Mouse (Mus musculus) midbrain, embryonic 11.5 days (tissue): ENCODE measurements around the gene Ccdc51. TPM values are rescaled to one million over a fixed set of nuclear protein-coding genes. Genes with fewer than 3 reads are reported as not detected.
A peak's percentile ranks its signal among the peaks of the same experiment; 100 is the strongest.

ENCODE experiments used
- ATAC-seq: fragments of 200-750 bp; cut with Nextera tagmentation; 2 replicates; pipeline ENCODE4 v1.8.0; 2017; ENCODE audit warnings: moderate TSS enrichment, moderate library complexity; ENCODE audit not compliant: low FRiP score
- DNase-seq: peaks from one replicate; pipeline ENCODE4 v3.0.0; 2015; ENCODE audit warnings: low spot score; ENCODE audit errors: missing footprints
- H3K27ac ChIP-seq: fragments of 300-500 bp; sonication (generic); 2 replicates; pipeline ENCODE4 v1.5.1; 2014; ENCODE audit warnings: low read depth, low read length
- H3K27me3 ChIP-seq: fragments of 300-500 bp; sonication (generic); 2 replicates; pipeline ENCODE4 v1.6.1; 2014; ENCODE audit warnings: mild to moderate bottlenecking, low read length, moderate library complexity, mixed read lengths; ENCODE audit not compliant: control insufficient read depth, insufficient read depth
- H3K36me3 ChIP-seq: fragments of 300-500 bp; sonication (generic); 2 replicates; pipeline ENCODE4 v1.6.1; 2014; ENCODE audit warnings: mild to moderate bottlenecking, low read length, moderate library complexity, mixed read lengths; ENCODE audit not compliant: control insufficient read depth, insufficient read depth
- H3K4me1 ChIP-seq: fragments of 300-500 bp; sonication (generic); 2 replicates; pipeline ENCODE4 v1.6.1; 2014; ENCODE audit warnings: low read length; ENCODE audit not compliant: control insufficient read depth, insufficient read depth
- H3K4me2 ChIP-seq: fragments of 300-500 bp; sonication (generic); 2 replicates; pipeline ENCODE4 v1.6.1; 2014; ENCODE audit warnings: mild to moderate bottlenecking, moderate library complexity
- H3K4me3 ChIP-seq: fragments of 300-500 bp; sonication (generic); 2 replicates; pipeline ENCODE4 v1.5.1; 2014; ENCODE audit warnings: low read depth, low read length
- H3K9ac ChIP-seq: fragments of 300-500 bp; sonication (generic); 2 replicates; pipeline ENCODE4 v1.6.1; 2014; ENCODE audit warnings: low read length
- H3K9me3 ChIP-seq: fragments of 300-500 bp; sonication (generic); 2 replicates; pipeline ENCODE4 v1.6.1; 2016; ENCODE audit warnings: low read length; ENCODE audit not compliant: control insufficient read depth
- WGBS: fragments of 180-500 bp; shearing (Covaris S2); extraction: QIAGEN DNeasy Blood & Tissue Kit; methylation state at CpG from one replicate; pipeline ENCODE4 v1.1.7; 2014; 5-methylcytosine and 5-hydroxymethylcytosine counted together
- polyA plus RNA-seq: library from polyadenylated mRNA; unstranded; fragments of >200 nt; fragmentation: Nextera tagmentation; extraction: Ambion mirVana; gene quantifications from 2 replicates; pipeline ENCODE4 v1.2.1, GENCODE M21; 2014

The Ccdc51 gene
- polyA plus RNA-seq, 1 experiment from 2014 or later = 11.4 TPM

- Histone ChIP-seq H3K9ac (no peak overlapping the region; the same call in 1 of the 2 replicates), H3K27me3 (no peaks in the 10 kb centered on the region), H3K27ac (no peak overlapping the region), H3K4me3 (no peak overlapping the region), H3K36me3 (peaks cover 2% of the 10 kb centered on the region; the same call in 1 of the 2 replicates), H3K9me3 (no peaks in the 10 kb centered on the region), H3K4me2 (peak overlapping the region; percentile 19; the same call in 1 of the 2 replicates), H3K4me1 (peaks cover 9% of the 10 kb centered on the region; the same call in 1 of the 2 replicates)
- under 1% methylated on average over 7 of the region's 7 CpGs for WGBS
- ATAC-seq (peak; percentile 70), DNase-seq (no peak)
Observed at GRCm38 (mm10) chr9:109054712-109055111, 27.6 kb upstream of the Ccdc51 start.

GRCm38 (mm10) chr9:109055271-109056030 is 26.8 kb upstream of the Ccdc51 start:
- H3K27me3 ChIP-seq = no peaks in the 10 kb centered on the region
- no peaks in the 10 kb centered on the region for H3K9me3 ChIP-seq
- H3K36me3 ChIP-seq = peaks cover 4% of the 10 kb centered on the region; the same call in 1 of the 2 replicates
- H3K9ac ChIP-seq = no peak overlapping the region
- peak overlapping the region; percentile 19; the same call in 1 of the 2 replicates for H3K4me2 ChIP-seq
- 90% methylated on average over 12 of the region's 12 CpGs for WGBS
- peaks cover 9% of the 10 kb centered on the region; the same call in 1 of the 2 replicates for H3K4me1 ChIP-seq
- H3K4me3 ChIP-seq = no peak overlapping the region
- no peak for DNase-seq
- ATAC-seq = no peak
- no peak overlapping the region for H3K27ac ChIP-seq

- Histone ChIP-seq H3K9ac (no peak overlapping the region), H3K4me3 (no peak overlapping the region), H3K9me3 (no peaks in the 10 kb centered on the region), H3K4me1 (peaks cover 9% of the 10 kb centered on the region; the same call in 1 of the 2 replicates), H3K27ac (no peak overlapping the region), H3K4me2 (no peak overlapping the region), H3K27me3 (no peaks in the 10 kb centered on the region), H3K36me3 (peaks cover 6% of the 10 kb centered on the region; the same call in 1 of the 2 replicates)
- no peak for DNase-seq
- ATAC-seq = no peak
- WGBS = 93% methylated on average over 17 of the region's 17 CpGs
Observed at GRCm38 (mm10) chr9:109056081-109056690, 26.1 kb upstream of the Ccdc51 start.

- Histone ChIP-seq H3K4me3 (no peak overlapping the region), H3K9ac (no peak overlapping the region), H3K27me3 (no peaks in the 10 kb centered on the region), H3K36me3 (peaks cover 6% of the 10 kb centered on the region; the same call in 1 of the 2 replicates), H3K9me3 (no peaks in the 10 kb centered on the region), H3K4me1 (peaks cover 9% of the 10 kb centered on the region; the same call in 1 of the 2 replicates), H3K27ac (no peak overlapping the region), H3K4me2 (no peak overlapping the region)
- WGBS = 81% methylated on average over 4 of the region's 4 CpGs
- ATAC-seq (no peak), DNase-seq (no peak)
Observed at GRCm38 (mm10) chr9:109056916-109057315, 25.4 kb upstream of the Ccdc51 start.

GRCm38 (mm10) chr9:109057543-109057942 is 24.8 kb upstream of the Ccdc51 start:
- Histone ChIP-seq H3K36me3 (peaks cover 6% of the 10 kb centered on the region; the same call in 1 of the 2 replicates), H3K9ac (no peak overlapping the region), H3K27me3 (no peaks in the 10 kb centered on the region), H3K27ac (no peak overlapping the region), H3K9me3 (no peaks in the 10 kb centered on the region), H3K4me3 (no peak overlapping the region), H3K4me2 (no peak overlapping the region), H3K4me1 (peaks cover 9% of the 10 kb centered on the region; the same call in 1 of the 2 replicates)
- DNase-seq (no peak), ATAC-seq (no peak)
- 98% methylated on average over 5 of the region's 5 CpGs for WGBS

GRCm38 (mm10) chr9:109058006-109058765 is 24.1 kb upstream of the Ccdc51 start:
- Histone ChIP-seq H3K27ac (no peak overlapping the region), H3K9ac (no peak overlapping the region), H3K4me3 (no peak overlapping the region), H3K36me3 (peaks cover 6% of the 10 kb centered on the region; the same call in 1 of the 2 replicates), H3K9me3 (no peaks in the 10 kb centered on the region), H3K4me1 (peaks cover 9% of the 10 kb centered on the region; the same call in 1 of the 2 replicates), H3K27me3 (no peaks in the 10 kb centered on the region), H3K4me2 (no peak overlapping the region)
- DNase-seq (no peak), ATAC-seq (no peak)
- WGBS = 92% methylated on average over 19 of the region's 19 CpGs

GRCm38 (mm10) chr9:109059136-109059903 is 23.0 kb upstream of the Ccdc51 start, which contains the start of gene Trex1:
TSS of gene Trex1 (minus strand) at chr9:109059734.
- peaks cover 9% of the 10 kb centered on the region; the same call in 1 of the 2 replicates for H3K4me1 ChIP-seq
- ATAC-seq (peak; percentile 77), DNase-seq (peak; percentile 98)
- peak within 1 kb of the TSS; percentile 41 for H3K9ac ChIP-seq
- 28% methylated on average over 15 of the region's 15 CpGs for WGBS
- peak within 1 kb of the TSS; percentile 20 for H3K4me2 ChIP-seq
- H3K4me3 ChIP-seq = peak within 1 kb of the TSS; percentile 6; the same call in 1 of the 2 replicates
- no peaks in the 10 kb centered on the region for H3K9me3 ChIP-seq
- H3K27ac ChIP-seq = peak within 1 kb of the TSS; percentile 5; the same call in 1 of the 2 replicates
- H3K36me3 ChIP-seq = peaks cover 11% of the 10 kb centered on the region; the same call in 1 of the 2 replicates
- no peaks in the 10 kb centered on the region for H3K27me3 ChIP-seq
